Mouse (Mus musculus) stomach, embryonic 14.5 days (tissue): ENCODE data around the gene Malsu1. TPM values are rescaled to one million over a fixed set of nuclear protein-coding genes. Genes with fewer than 3 reads are reported as not detected.

Experiments
- ATAC-seq: fragments of 200-750 bp; cut with Nextera tagmentation; 2 replicates; pipeline ENCODE4 v1.8.0; 2017; ENCODE audit warnings: low read depth, moderate TSS enrichment; ENCODE audit not compliant: insufficient number of reproducible peaks, insufficient read depth, low FRiP score
- H3K27ac ChIP-seq: fragments of 300-500 bp; sonication (generic); 2 replicates; pipeline ENCODE4 v1.5.1; 2014; ENCODE audit warnings: mild to moderate bottlenecking, low read length, moderate library complexity, mixed read lengths
- H3K27me3 ChIP-seq: fragments of 300-500 bp; sonication (generic); 2 replicates; pipeline ENCODE4 v1.6.1; 2014; ENCODE audit warnings: low read length, control low read depth, mixed read lengths; ENCODE audit not compliant: control insufficient read depth, insufficient read depth
- H3K36me3 ChIP-seq: fragments of 300-500 bp; sonication (generic); 2 replicates; pipeline ENCODE4 v1.6.1; 2014; ENCODE audit warnings: mild to moderate bottlenecking, control low read depth, low read length, moderate library complexity, mixed read lengths; ENCODE audit not compliant: control insufficient read depth, insufficient read depth
- H3K4me1 ChIP-seq: fragments of 300-500 bp; sonication (generic); 2 replicates; pipeline ENCODE4 v1.6.1; 2014; ENCODE audit warnings: low read length, control low read depth, mixed read lengths; ENCODE audit not compliant: control insufficient read depth, insufficient read depth
- H3K4me2 ChIP-seq: fragments of 300-500 bp; sonication (generic); replicated peaks from 2 replicates; pipeline ENCODE4 v1.6.1; 2014; ENCODE audit warnings: low read depth, low read length, control low read depth
- H3K4me3 ChIP-seq: fragments of 300-500 bp; sonication (generic); 2 replicates; pipeline ENCODE4 v1.5.1; 2014; ENCODE audit warnings: low read depth, low read length, control low read depth
- H3K9ac ChIP-seq: fragments of 300-500 bp; sonication (generic); replicated peaks from 2 replicates; pipeline ENCODE4 v1.6.1; 2014; ENCODE audit warnings: low read depth, mild to moderate bottlenecking, control low read depth, low read length, moderate library complexity, mixed read lengths
- H3K9me3 ChIP-seq: fragments of 300-500 bp; sonication (generic); 2 replicates; pipeline ENCODE4 v1.6.1; 2016; ENCODE audit warnings: low read depth, low read length, control low read depth; ENCODE audit not compliant: control insufficient read depth
- WGBS: fragments of 180-500 bp; shearing (Covaris S2); extraction: QIAGEN DNeasy Blood & Tissue Kit; methylation state at CpG from one replicate; pipeline ENCODE4 v1.1.7; 2014; 5-methylcytosine and 5-hydroxymethylcytosine counted together
- polyA plus RNA-seq: library from polyadenylated mRNA; unstranded; fragments of >200 nt; fragmentation: Nextera tagmentation; extraction: Ambion mirVana; gene quantifications from 2 replicates; pipeline ENCODE4 v1.2.1, GENCODE M21; 2014

Malsu1 gene
- polyA plus RNA-seq, 1 experiment from 2014 or later: 73.1 TPM

GRCm38 (mm10) chr6:49055256-49055733 is 18.3 kb upstream of the Malsu1 start:
- Histone ChIP-seq H3K4me2 (no peak overlapping the region), H3K4me3 (no peak overlapping the region), H3K27me3 (no peaks in the 10 kb centered on the region), H3K9ac (no peak overlapping the region), H3K27ac (no peak overlapping the region), H3K9me3 (no peaks in the 10 kb centered on the region), H3K36me3 (no peaks in the 10 kb centered on the region), H3K4me1 (no peaks in the 10 kb centered on the region)
- no peak for ATAC-seq
- 29% methylated on average over 7 of the region's 7 CpGs for whole genome bisulfite sequencing

DNA sequence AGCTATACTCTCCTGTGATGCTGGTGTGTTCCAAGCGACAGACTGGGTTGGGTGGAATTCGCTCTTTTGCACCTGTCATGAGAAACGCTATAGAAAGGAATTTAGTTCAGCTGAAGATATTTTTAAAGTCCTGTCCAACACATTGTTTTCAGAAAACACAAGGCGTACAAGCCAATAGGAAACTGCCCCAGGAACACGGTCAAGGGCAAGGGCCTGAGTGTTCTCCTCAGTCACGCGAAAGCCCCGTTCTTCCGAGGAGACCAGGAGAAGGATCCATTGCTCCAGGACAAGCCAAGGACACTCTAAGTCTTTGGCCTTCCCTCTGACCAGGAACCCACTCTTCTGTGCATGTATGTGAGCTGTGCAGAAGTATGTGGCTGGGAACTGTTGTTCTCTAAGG is 17.6 kb upstream of the Malsu1 start:
- Histone ChIP-seq H3K27me3 (no peaks in the 10 kb centered on the region), H3K9ac (no peak overlapping the region)

GRCm38 (mm10) chr6:49057053-49058021 is 16.3 kb upstream of the Malsu1 start:
- no peaks in the 10 kb centered on the region for H3K36me3 ChIP-seq
- no peak overlapping the region for H3K4me2 ChIP-seq
- 0 out of 2 replicates have a peak, but pooled peaks have one; percentile 46 for ATAC-seq
- H3K9ac ChIP-seq: no peak overlapping the region
- no peak overlapping the region for H3K27ac ChIP-seq
- H3K4me3 ChIP-seq: no peak overlapping the region
- H3K4me1 ChIP-seq: no peaks in the 10 kb centered on the region
- 38% methylated on average over 8 of the region's 8 CpGs for WGBS
- no peaks in the 10 kb centered on the region for H3K27me3 ChIP-seq
- no peaks in the 10 kb centered on the region for H3K9me3 ChIP-seq

More for the DNA sequence above, 17.6 kb upstream of the Malsu1 start:
- H3K9me3 ChIP-seq: no peaks in the 10 kb centered on the region
- no peak overlapping the region for H3K4me3 ChIP-seq
- H3K27ac ChIP-seq: no peak overlapping the region
- no peaks in the 10 kb centered on the region for H3K36me3 ChIP-seq
- WGBS: 83% methylated on average over 9 of the region's 9 CpGs
- no peaks in the 10 kb centered on the region for H3K4me1 ChIP-seq
- ATAC-seq: no peak
- H3K4me2 ChIP-seq: no peak overlapping the region

DNA sequence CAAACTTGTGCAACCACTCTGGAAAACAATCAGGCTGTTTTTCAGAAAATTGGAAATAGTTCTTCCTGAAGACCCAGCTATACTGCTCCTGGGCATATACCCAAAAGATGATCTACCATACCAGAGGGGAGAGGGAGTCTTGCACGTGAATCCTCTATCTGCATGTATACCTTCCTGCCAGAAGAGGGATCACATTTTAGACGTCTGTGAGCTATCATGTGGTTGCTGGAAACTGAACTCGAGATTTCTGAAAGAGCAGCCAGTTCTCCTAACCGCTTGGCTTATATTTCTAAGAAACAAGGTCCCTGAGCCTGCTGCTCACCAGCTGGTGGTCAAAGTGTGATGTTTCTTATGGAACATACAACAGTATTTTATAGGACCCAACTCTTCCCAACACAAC is 5.2 kb upstream of the Malsu1 start:
- Histone ChIP-seq H3K27me3 (no peaks in the 10 kb centered on the region), H3K36me3 (no peaks in the 10 kb centered on the region), H3K4me2 (no peak overlapping the region), H3K4me3 (no peak overlapping the region), H3K9me3 (no peaks in the 10 kb centered on the region), H3K9ac (no peak overlapping the region), H3K27ac (no peak overlapping the region), H3K4me1 (no peaks in the 10 kb centered on the region)
- WGBS: 34% methylated on average over 4 of the region's 4 CpGs
- no peak for ATAC-seq

DNA sequence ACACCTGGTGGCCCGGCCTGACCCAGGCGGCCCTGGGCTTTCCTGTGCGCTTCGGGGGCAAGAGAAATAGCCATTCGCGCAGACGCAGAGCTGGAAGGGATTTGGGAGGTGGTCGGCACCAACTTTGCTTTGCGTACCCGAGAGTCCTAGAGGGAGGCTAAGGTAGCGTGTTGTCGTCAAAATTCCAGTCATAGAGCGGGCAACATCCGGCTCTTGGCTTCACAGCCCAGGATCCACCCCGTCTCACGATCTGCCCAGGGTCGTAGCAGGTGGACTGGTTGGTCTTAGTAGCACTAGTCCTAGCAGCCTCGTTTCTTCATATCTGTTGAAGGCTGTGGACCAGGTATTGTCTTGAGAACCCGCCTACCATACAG is 509 bp downstream of the Malsu1 start:
- H3K27me3 ChIP-seq: no peaks in the 10 kb centered on the region
- no peaks in the 10 kb centered on the region for H3K36me3 ChIP-seq
- peak overlapping the region; percentile 83 for H3K4me2 ChIP-seq
- peak overlapping the region; percentile 84 for H3K9ac ChIP-seq
- peak overlapping the region; percentile 94 for H3K4me3 ChIP-seq
- peaks cover 9% of the 10 kb centered on the region; the same call in 1 of the 2 replicates for H3K4me1 ChIP-seq
- WGBS: 2% methylated on average over 19 of the region's 19 CpGs
- ATAC-seq: peak; percentile 62
- H3K9me3 ChIP-seq: no peaks in the 10 kb centered on the region
- peak overlapping the region; percentile 69 for H3K27ac ChIP-seq

DNA sequence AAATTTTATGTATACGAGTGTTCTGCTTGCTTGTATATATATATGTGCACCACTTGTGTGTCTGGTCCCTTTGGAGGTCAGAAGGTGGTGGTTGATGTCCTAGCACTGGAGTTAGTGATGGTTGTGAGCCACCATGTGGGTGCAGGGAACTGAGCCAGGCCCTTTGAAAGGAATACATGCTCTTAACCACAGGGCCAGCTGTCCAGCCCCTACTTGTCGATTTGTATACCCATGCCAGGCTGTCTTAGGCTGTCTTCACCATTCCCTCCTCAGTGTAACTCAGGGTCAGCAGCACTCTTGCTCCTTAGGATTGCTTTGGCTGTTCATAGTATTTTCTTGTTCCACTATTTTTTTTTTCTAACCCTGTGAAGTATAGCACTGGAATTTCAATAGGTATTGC is 4.3 kb downstream of the Malsu1 start:
- no peak for ATAC-seq
- Histone ChIP-seq H3K36me3 (no peaks in the 10 kb centered on the region; the same call in 1 of the 2 replicates), H3K4me2 (no peak overlapping the region), H3K4me3 (no peak overlapping the region), H3K9ac (no peak overlapping the region), H3K9me3 (no peaks in the 10 kb centered on the region), H3K27me3 (no peaks in the 10 kb centered on the region), H3K4me1 (peaks cover 9% of the 10 kb centered on the region; the same call in 1 of the 2 replicates), H3K27ac (no peak overlapping the region)
- 77% methylated on average over 2 of the region's 2 CpGs for WGBS

DNA sequence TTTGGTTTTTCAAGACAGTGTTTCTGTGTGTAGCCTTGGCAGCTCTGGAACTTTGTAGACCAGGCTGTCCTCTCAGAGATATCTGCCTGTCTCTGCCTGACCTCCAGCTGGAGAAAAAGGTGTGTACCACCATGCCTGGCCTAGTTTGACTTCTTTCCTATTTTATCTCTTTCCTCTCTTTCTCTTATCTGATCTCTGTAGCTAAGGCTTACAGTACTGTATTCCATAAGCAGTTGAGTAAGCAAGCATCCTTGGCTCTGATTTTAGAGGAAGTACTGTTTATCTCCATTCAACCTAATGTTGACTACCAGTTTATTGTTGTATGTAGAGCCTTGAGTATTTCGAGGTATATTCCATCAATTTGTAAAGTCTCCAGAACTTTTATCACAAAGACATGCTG is 5.7 kb downstream of the Malsu1 start:
- WGBS: 87% methylated on average over 1 of the region's 1 CpGs
- ATAC-seq: no peak
- Histone ChIP-seq H3K4me3 (no peak overlapping the region), H3K4me2 (no peak overlapping the region), H3K4me1 (peaks cover 9% of the 10 kb centered on the region; the same call in 1 of the 2 replicates), H3K9ac (no peak overlapping the region), H3K27me3 (no peaks in the 10 kb centered on the region), H3K27ac (no peak overlapping the region), H3K36me3 (peaks cover 11% of the 10 kb centered on the region), H3K9me3 (no peaks in the 10 kb centered on the region)

DNA sequence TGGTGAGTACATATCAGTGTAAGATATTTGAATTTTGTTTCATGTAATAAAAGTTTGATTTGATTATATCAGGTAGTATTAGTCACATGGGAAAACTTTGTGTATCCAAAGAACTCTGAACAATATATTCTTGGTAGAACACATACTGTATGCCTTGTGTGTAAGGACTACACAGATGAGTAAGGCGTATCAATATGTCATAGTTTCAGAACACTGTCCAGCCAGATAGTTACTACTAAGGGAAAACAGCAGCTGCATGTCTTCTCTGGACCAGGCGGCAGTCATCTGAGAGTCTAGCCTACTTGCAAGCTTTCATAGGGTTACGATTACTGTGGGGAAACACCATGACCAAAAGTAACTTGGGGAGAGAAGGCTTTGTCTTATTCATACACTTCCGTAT is 9.4 kb downstream of the Malsu1 start:
- H3K4me3 ChIP-seq: no peak overlapping the region
- H3K27me3 ChIP-seq: no peaks in the 10 kb centered on the region
- no peak overlapping the region for H3K27ac ChIP-seq
- no peaks in the 10 kb centered on the region for H3K9me3 ChIP-seq
- peaks cover 39% of the 10 kb centered on the region for H3K36me3 ChIP-seq
- no peak overlapping the region for H3K9ac ChIP-seq
- no peaks in the 10 kb centered on the region for H3K4me1 ChIP-seq
- WGBS: 89% methylated on average over 4 of the region's 4 CpGs
- no peak for ATAC-seq
- no peak overlapping the region for H3K4me2 ChIP-seq
